21 mouse cellular contexts compared by ENCODE assay signal in genomic region chr3:96484921-96485320, GRCm38 (mm10). TPM values are rescaled to one million over a fixed set of nuclear protein-coding genes. Genes with fewer than 3 reads are reported as not detected.
A peak's percentile ranks its signal among the peaks of the same experiment; 100 is the strongest.
DNase-seq lines count a peak whose midpoint lies in the region; ATAC-seq and TF ChIP-seq lines count a peak whose summit lies in the region.
"Had no signal": no experiment of that assay in that cellular context is flagged by ENCODE, and none has a peak within 500 bp of the region (broad histone marks: within the 10 kb centered on the region; RNA-seq: fewer than 3 reads in every experiment).

No protein-coding gene starts in this region.

- no peak overlapping the region for H3K9ac ChIP-seq in embryonic facial prominence, embryonic 12.5 days
- peak overlapping the region; percentile 46 for H3K9ac ChIP-seq in heart, embryonic 16.5 days (ENCODE audit: low read length)
- H3K9ac ChIP-seq in lung, embryonic 14.5 days = no peak overlapping the region
- H3K9ac ChIP-seq in liver, embryonic 15.5 days = no peak overlapping the region
- H3K9ac ChIP-seq: limb, embryonic 13.5 days; neural tube, embryonic 12.5 days had no signal

- TF ChIP-seq CTCF in lung, embryonic 14.5 days (IDR thresholded peaks at IDR 0.05; ENCODE audit: low read depth) = no peak
- TF ChIP-seq CTCF in lung, adult 2 months (IDR thresholded peaks at IDR 0.05; ENCODE audit: insufficient read depth, low read length) = no peak

- H3K27ac ChIP-seq in embryonic facial prominence, embryonic 12.5 days = no peak overlapping the region
- no peak overlapping the region for H3K27ac ChIP-seq in embryonic facial prominence, embryonic 10.5 days (replicated peaks)
- peak overlapping the region; percentile 56 for H3K27ac ChIP-seq in heart, embryonic 16.5 days (ENCODE audit: low read length)
- H3K27ac ChIP-seq in lung, embryonic 14.5 days (ENCODE audit: low read depth) = no peak overlapping the region
- H3K27ac ChIP-seq in liver, embryonic 15.5 days (replicated peaks) = no peak overlapping the region
- H3K27ac ChIP-seq: hindbrain, embryonic 14.5 days; kidney, postnatal 0 days; left cerebral cortex, adult 2 months; limb, embryonic 13.5 days; neural tube, embryonic 12.5 days had no signal

- no peaks in the 10 kb centered on the region for H3K9me3 ChIP-seq in embryonic facial prominence, embryonic 12.5 days
- H3K9me3 ChIP-seq in embryonic facial prominence, embryonic 10.5 days = no peaks in the 10 kb centered on the region
- H3K9me3 ChIP-seq in heart, embryonic 16.5 days (replicated peaks; ENCODE audit: control insufficient read depth, low read length) = no peaks in the 10 kb centered on the region
- no peaks in the 10 kb centered on the region for H3K9me3 ChIP-seq in lung, embryonic 14.5 days (ENCODE audit: low read depth, low read length)
- no peaks in the 10 kb centered on the region for H3K9me3 ChIP-seq in liver, embryonic 15.5 days (replicated peaks)
- H3K9me3 ChIP-seq: limb, embryonic 13.5 days; neural tube, embryonic 12.5 days had no signal

- H3K27me3 ChIP-seq in embryonic facial prominence, embryonic 12.5 days = 0 out of 2 replicates have a peak, but pooled peaks cover 4% of the 10 kb centered on the region
- H3K27me3 ChIP-seq in embryonic facial prominence, embryonic 10.5 days (replicated peaks; ENCODE audit: low read depth, poor library complexity, severe bottlenecking) = peaks cover 18% of the 10 kb centered on the region
- H3K27me3 ChIP-seq in heart, embryonic 16.5 days (ENCODE audit: control insufficient read depth, insufficient read depth, low read length) = no peaks in the 10 kb centered on the region
- no peaks in the 10 kb centered on the region for H3K27me3 ChIP-seq in lung, embryonic 14.5 days (ENCODE audit: insufficient read depth, low read length)
- H3K27me3 ChIP-seq in liver, embryonic 15.5 days = peaks cover 15% of the 10 kb centered on the region

- H3K36me3 ChIP-seq in embryonic facial prominence, embryonic 12.5 days = no peaks in the 10 kb centered on the region
- H3K36me3 ChIP-seq in embryonic facial prominence, embryonic 10.5 days (replicated peaks) = no peaks in the 10 kb centered on the region
- no peaks in the 10 kb centered on the region for H3K36me3 ChIP-seq in heart, embryonic 16.5 days (ENCODE audit: control insufficient read depth, insufficient read depth)
- no peaks in the 10 kb centered on the region for H3K36me3 ChIP-seq in lung, embryonic 14.5 days (ENCODE audit: insufficient read depth)
- H3K36me3 ChIP-seq in liver, embryonic 15.5 days (replicated peaks) = no peaks in the 10 kb centered on the region
- H3K36me3 ChIP-seq: limb, embryonic 13.5 days; neural tube, embryonic 12.5 days had no signal

- ATAC-seq in embryonic facial prominence, embryonic 12.5 days (ENCODE audit: insufficient number of reproducible peaks, insufficient read depth, low FRiP score, low TSS enrichment) = no peak
- ATAC-seq in heart, embryonic 16.5 days (replicated peaks; ENCODE audit: extremely low read depth, insufficient read depth, low FRiP score) = no peak
- ATAC-seq in lung, embryonic 14.5 days (ENCODE audit: insufficient read depth) = no peak
- no peak for ATAC-seq in liver, embryonic 15.5 days (ENCODE audit: insufficient read depth)
- ATAC-seq: forebrain, embryonic 14.5 days; intestine, embryonic 16.5 days had no signal

- TF ChIP-seq POLR2A in lung, adult 2 months (IDR thresholded peaks at IDR 0.05; ENCODE audit: borderline replicate concordance, extremely low read depth, low read depth, low read length) = no peak

- no peak overlapping the region for H3K4me3 ChIP-seq in embryonic facial prominence, embryonic 12.5 days
- no peak overlapping the region for H3K4me3 ChIP-seq in embryonic facial prominence, embryonic 10.5 days
- no peak overlapping the region for H3K4me3 ChIP-seq in heart, embryonic 16.5 days (ENCODE audit: low read length)
- no peak overlapping the region for H3K4me3 ChIP-seq in lung, embryonic 14.5 days (ENCODE audit: low read depth, low read length)
- no peak overlapping the region for H3K4me3 ChIP-seq in lung, adult 2 months (replicated peaks; ENCODE audit: extremely low read depth, low read depth, low read length)
- H3K4me3 ChIP-seq in liver, embryonic 15.5 days (replicated peaks) = 0 out of 2 replicates have a peak overlapping the region, but pooled peaks have one; percentile 20
- H3K4me3 ChIP-seq: left cerebral cortex, adult 2 months; neural tube, embryonic 12.5 days had no signal

- 0 out of 2 replicates have a peak overlapping the region, but pooled peaks have one; percentile 1 for H3K4me2 ChIP-seq in embryonic facial prominence, embryonic 12.5 days (replicated peaks)
- H3K4me2 ChIP-seq in heart, embryonic 16.5 days (ENCODE audit: low read depth, low read length) = peak overlapping the region; percentile 23; the same call in 1 of the 2 replicates
- H3K4me2 ChIP-seq in lung, embryonic 14.5 days = peak overlapping the region; percentile 43
- peak overlapping the region; percentile 48 for H3K4me2 ChIP-seq in liver, embryonic 15.5 days
- H3K4me2 ChIP-seq: hindbrain, embryonic 14.5 days; limb, embryonic 13.5 days; neural tube, embryonic 12.5 days had no signal

- H3K4me1 ChIP-seq in embryonic facial prominence, embryonic 12.5 days = no peaks in the 10 kb centered on the region
- H3K4me1 ChIP-seq in embryonic facial prominence, embryonic 10.5 days = peaks cover 19% of the 10 kb centered on the region
- H3K4me1 ChIP-seq in heart, embryonic 16.5 days (ENCODE audit: control insufficient read depth, insufficient read depth, low read length) = peaks cover 15% of the 10 kb centered on the region
- no peaks in the 10 kb centered on the region for H3K4me1 ChIP-seq in lung, embryonic 14.5 days (ENCODE audit: insufficient read depth)
- H3K4me1 ChIP-seq in lung, adult 2 months (ENCODE audit: control insufficient read depth, insufficient read depth, low read length) = no peaks in the 10 kb centered on the region
- peaks cover 22% of the 10 kb centered on the region for H3K4me1 ChIP-seq in liver, embryonic 15.5 days (replicated peaks)

- intact Hi-C loops in heart, postnatal 25 days (cut with DNase I) = no loop called here

- 84% methylated on average over 4 of the region's 4 CpGs for WGBS in embryonic facial prominence, embryonic 12.5 days
- 75% methylated on average over 4 of the region's 4 CpGs for WGBS in embryonic facial prominence, embryonic 10.5 days
- 65% methylated on average over 4 of the region's 4 CpGs for WGBS in heart, embryonic 16.5 days
- 70% methylated on average over 4 of the region's 4 CpGs for WGBS in lung, embryonic 14.5 days
- WGBS in lung, adult 2 months = 89% methylated on average over 4 of the region's 4 CpGs
- 75% methylated on average over 4 of the region's 4 CpGs for WGBS in liver, embryonic 15.5 days (ENCODE audit: insufficient replicate concordance)

- DNase-seq in embryonic facial prominence, embryonic 10.5 days (ENCODE audit: low spot score) = no peak
- DNase-seq in heart, postnatal 25 days (ENCODE audit: low spot score) = no peak
- DNase-seq in lung, embryonic 14.5 days = no peak
- no peak for DNase-seq in lung, adult 2 months
- DNase-seq in layer of hippocampus, adult 11-12 months (ENCODE audit: low spot score) = no peak
- DNase-seq: adrenal gland, adult 8-10 months; cerebellum, adult 2 months had no signal

RNA-seq across cellular contexts. Expression of gene BC107364, which starts 32.8 kb away (rescaled TPM):
- polyA plus RNA-seq in embryonic facial prominence, embryonic 12.5 days (2016; fragmentation: Nextera tagmentation; extraction: Ambion mirVana) = 0.26 TPM in 1 of 2 replicates, not detected in the other
- polyA plus RNA-seq in embryonic facial prominence, embryonic 10.5 days (2016; fragmentation: Nextera tagmentation; extraction: Ambion mirVana) = not detected in 2 replicates
- polyA plus RNA-seq in heart, embryonic 16.5 days (2015; fragmentation: Nextera tagmentation; extraction: Ambion mirVana) = 1.3 and 1.5 TPM in 2 replicates
- not detected for total RNA-seq in heart, postnatal 25 days (2021)
- polyA plus RNA-seq in lung, embryonic 14.5 days (2014; fragmentation: Nextera tagmentation; extraction: Ambion mirVana) = not detected in 2 replicates
- not detected in 2 replicates for polyA plus RNA-seq in lung, adult 2 months (2012; rRNA removed)
- polyA plus RNA-seq in liver, embryonic 15.5 days (2015; fragmentation: Nextera tagmentation; extraction: Ambion mirVana) = not detected in 2 replicates
- total RNA-seq: adrenal gland, adult 8-10 months; gastrocnemius, postnatal 4 days; layer of hippocampus, adult 8-10 months; left cerebral cortex, adult 2 months; monocyte, adult 5-6 weeks had no signal
- polyA plus RNA-seq: cerebellum, adult 2 months; cortical plate, adult 2 months; forebrain, embryonic 14.5 days; hindbrain, embryonic 14.5 days; limb, embryonic 13.5 days; neural tube, embryonic 12.5 days had no signal

RNA-seq across cellular contexts. Expression of gene Hfe2, which starts 40.1 kb away (rescaled TPM):
- 3.2 and 4.0 TPM in 2 replicates for polyA plus RNA-seq in embryonic facial prominence, embryonic 12.5 days (2016; fragmentation: Nextera tagmentation; extraction: Ambion mirVana)
- 1.4 and 1.5 TPM in 2 replicates for polyA plus RNA-seq in embryonic facial prominence, embryonic 10.5 days (2016; fragmentation: Nextera tagmentation; extraction: Ambion mirVana)
- polyA plus RNA-seq in heart, embryonic 16.5 days (2015; fragmentation: Nextera tagmentation; extraction: Ambion mirVana) = 8.5 and 10.9 TPM in 2 replicates
- total RNA-seq in heart, postnatal 25 days (2021) = 100 to 1,000 TPM; 266 to 290 TPM
- 0.20 and 0.35 TPM in 2 replicates for polyA plus RNA-seq in lung, embryonic 14.5 days (2014; fragmentation: Nextera tagmentation; extraction: Ambion mirVana)
- 4.6 and 13.8 TPM in 2 replicates for polyA plus RNA-seq in lung, adult 2 months (2012; rRNA removed)
- 7.1 and 8.5 TPM in 2 replicates for polyA plus RNA-seq in liver, embryonic 15.5 days (2015; fragmentation: Nextera tagmentation; extraction: Ambion mirVana)
- total RNA-seq: monocyte, adult 5-6 weeks had no signal
